Mouse (Mus musculus) gastrocnemius, postnatal 4 days (tissue): Measurements from ENCODE around the gene Arfip1. TPM values are rescaled to one million over a fixed set of nuclear protein-coding genes. Genes with fewer than 3 reads are reported as not detected.
"Not testable (repeated sequence)": the region's sequence is repeated elsewhere in the genome, so short reads cannot be mapped to it uniquely, and the experiment has no call there.

Experiments
- DNase-seq, 2 experiments: peaks; one replicate each; pipeline ENCODE4 v3.0.0; 2021 to 2022; ENCODE audit warnings: low spot score in 2 of 2, mixed read lengths in 2 of 2
- total RNA-seq, 2 experiments: library from RNA; stranded (reverse); gene quantifications; 2 replicates each; pipeline ENCODE4 v1.2.3; 2021

Gene Arfip1
- total RNA-seq, 2 experiments from 2014 or later: 32.3 to 40.5 TPM

DNA sequence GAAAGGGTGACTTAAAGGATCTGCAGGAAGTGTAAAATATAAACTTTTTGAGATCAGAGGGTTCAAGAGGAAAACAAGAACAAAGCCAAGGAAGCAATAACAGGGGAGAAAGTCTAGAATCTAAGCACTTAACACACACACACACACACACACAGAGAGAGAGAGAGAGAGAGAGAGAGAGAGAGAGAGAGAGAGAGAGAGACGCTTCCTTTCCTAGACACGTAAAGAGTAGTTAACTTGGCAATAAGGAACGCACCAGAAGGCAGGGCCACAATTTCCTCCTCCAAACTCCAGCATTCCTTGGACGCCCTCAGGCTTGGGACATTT is 766 bp downstream of the Arfip1 start:
- no peak for DNase-seq

DNA sequence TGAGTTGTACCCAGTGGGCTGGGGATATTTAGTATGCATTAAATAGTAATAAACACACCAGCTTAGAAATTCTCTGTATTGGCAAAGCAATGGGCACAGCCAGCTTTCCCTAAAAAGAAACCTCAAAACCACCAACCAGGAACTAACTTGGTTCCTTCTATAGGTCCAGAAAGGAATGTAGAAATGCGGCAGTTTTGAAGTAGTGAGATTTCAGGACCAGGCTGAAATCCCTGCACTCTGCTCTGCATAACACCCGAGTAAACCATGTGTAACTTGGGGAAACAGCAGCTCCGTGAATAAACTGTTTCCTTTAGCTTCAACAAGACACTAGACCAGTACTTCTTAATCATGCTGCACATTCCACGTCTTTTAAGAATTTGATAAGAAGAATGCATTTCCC is 1.7 kb downstream of the Arfip1 start:
- no peak for DNase-seq

DNA sequence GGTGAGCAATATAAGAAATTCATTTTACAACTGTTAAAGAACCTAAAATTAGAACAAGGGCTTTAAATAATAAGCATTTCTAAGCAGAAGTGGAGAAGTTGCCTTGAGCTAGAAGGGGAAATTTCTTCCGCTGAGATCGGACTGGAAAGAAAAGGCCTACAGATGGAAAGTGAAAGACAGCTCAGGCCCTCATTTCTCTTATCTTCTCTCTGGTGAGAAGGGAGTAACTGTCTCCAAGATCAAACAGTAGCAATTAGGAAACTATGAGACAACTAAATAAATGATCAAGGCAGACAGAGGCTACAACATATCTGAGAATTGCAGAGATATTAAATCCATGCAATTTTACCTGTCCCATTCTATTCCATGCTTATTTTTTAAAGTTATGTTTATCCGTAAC is 11.9 kb downstream of the Arfip1 start:
- no peak for DNase-seq

DNA sequence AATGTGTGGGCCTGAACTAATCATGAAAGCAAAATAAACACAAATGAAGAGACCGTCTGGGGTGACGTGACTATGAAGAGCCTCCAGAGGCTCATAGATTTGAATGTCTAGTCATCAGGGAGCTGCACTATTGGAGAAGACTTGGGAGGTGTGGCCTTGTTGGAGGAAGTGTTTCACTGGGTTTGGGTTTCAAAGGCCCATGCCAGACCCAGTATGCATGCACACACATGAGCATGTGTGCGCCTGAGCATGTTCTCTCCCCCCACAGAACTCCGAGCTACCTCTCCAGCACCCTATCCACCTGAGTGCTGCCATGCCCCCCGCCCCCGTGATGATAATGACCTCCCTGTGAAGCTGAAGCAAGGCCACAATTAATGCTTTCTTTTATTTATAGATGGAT is 12.8 kb downstream of the Arfip1 start:
- DNase-seq: no peak

DNA sequence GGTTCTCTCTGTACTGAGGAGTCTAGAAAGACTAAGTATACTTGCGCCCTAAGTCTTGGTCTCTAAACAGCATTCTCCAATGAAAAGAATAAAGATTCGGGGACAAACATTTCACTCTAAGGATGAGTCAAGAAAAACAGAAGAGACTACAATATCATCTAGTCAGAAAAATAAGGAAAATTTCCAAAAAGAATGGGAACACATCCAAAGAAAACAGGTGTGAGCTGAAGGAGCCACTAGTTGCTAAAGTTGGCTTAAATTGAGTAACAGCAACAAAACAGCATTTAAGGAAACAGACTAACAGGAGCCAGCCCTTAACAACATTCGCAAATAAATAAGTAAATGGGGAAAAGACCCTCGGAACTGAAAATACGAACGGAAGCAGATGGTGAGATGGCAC is 13.9 kb downstream of the Arfip1 start:
- DNase-seq: no peak

DNA sequence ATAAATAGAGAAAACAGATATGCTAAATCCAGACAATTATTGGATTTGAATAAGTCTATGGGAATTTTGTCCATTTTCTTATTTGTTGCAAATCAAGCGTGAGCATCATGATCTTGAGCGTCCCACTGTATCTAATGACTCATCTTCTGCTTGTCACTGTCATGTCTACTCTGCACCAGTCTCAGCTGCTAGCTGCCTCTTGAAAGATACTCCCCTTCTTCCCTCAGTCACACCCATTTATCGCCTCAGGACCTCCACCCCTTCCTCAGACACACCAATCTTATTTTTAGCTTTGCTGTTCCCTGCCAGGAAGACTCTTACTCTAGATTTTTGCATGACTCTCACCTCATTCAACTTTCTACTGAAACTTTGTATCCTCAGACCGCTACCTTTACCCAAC is 19.0 kb downstream of the Arfip1 start:
- DNase-seq: no peak

DNA sequence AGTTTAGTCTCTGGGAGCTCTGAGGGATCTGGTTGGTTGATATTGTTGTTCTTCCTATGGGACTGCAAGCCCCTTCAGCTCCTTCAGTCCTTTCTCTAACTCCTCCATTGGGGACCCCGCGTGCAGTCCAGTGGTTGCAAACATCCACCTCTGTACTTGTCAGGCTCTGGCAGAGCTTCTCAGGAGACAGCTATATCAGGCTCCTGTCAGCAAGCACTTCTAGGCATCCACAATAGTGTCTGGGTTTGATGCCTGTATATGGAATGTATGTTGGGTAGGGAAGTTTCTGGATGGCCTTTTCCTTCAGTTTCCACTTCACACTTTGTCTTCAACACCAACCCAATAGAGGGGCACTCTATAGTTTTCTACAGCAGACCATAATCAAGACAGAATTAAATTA is 19.5 kb downstream of the Arfip1 start:
- DNase-seq: not testable (repeated sequence)

DNA sequence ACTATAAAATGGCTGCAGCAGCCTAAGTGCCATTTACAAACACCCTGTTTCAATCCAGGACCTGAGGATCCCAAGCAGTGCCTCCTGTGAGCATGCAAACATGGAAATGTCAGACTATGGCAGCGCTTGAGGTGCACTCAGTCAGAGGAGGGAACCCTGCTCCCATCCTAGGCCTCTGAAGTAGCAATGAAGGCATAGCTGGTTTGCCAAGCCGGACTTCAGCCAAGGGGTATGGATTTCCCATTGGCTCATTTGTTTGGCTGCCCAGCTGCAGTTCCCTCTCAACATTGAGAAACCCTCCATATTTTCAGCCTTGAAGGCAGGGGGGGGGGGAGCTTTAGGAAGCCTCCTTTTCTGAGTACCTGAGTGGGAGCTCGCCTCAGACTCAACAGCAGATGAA is 24.1 kb downstream of the Arfip1 start:
- no peak for DNase-seq

DNA sequence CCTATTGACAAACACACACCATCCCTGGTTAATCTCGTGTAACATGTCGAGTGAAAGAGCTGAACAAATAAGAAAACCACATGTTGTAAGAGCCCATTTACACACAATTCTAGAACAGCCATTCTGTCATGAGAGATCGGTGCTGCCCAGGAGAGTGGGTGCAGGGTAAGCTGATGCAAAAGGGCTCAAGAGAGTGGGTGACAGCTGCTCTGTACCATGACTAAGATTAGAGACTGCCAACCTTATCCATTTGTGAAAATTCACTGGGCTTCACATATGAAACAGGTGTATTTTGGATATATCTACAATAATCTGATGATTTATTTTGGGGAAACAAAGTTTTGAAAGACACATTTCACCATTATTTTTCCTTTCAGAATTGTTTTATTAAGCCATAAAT is 26.6 kb downstream of the Arfip1 start:
- DNase-seq: no peak

DNA sequence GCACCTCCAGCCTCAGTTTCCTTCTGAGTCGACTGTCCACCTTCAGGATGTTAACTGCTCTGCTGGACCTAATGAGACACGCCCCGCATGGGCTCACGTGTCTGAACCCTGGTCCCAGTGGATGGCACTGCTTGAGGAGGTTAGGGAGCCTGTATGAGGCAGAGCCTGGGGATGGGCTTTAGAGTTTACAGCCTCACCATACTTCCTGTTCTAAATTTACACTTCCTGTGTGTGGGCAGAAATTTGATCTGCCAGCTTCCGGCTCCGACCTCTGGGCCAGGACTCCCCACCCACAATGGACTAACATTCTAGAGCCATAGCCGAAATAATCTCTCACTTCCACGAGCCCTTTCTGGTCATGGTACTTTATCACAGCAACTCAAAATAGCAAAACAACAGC is 35.2 kb downstream of the Arfip1 start:
- DNase-seq: no peak

DNA sequence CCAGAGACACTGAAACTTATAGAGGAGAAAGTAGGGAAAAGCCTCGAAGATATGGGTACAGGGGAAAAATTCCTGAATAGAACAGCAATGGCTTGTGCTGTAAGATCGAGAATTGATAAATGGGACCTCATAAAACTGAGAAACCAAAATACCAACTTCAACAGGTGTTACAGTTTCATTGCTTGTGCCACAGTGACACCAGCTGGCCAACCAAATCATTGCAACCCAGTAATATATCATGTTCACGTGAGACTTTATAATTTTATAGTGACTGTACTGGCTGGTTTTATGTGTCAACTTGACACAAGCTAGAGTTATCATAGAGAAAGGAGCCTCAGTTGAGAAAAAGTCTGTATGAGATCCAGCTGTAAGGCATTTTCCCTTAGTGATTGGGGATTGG is 40.0 kb downstream of the Arfip1 start:
- peak in 1 of 2 experiments; percentile 33 for DNase-seq

DNA sequence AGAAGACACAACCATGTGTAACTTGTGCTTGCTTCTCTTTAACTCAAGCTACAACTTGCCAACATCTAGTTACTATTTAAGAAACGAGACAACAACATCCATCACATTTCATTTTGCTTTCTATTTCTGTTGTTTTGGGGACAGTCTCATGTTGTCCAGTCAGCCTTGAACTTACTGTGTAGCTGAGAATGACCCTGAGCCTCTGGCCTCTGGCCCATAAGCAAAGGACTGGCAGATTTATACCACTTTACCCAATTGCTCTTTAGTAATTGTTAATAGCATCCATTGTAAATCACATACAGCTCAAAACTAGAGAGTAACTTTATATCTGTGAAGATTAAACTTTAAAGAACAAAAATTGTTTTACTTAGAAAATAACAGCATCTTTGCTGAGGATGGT is 40.5 kb downstream of the Arfip1 start:
- no peak for DNase-seq

DNA sequence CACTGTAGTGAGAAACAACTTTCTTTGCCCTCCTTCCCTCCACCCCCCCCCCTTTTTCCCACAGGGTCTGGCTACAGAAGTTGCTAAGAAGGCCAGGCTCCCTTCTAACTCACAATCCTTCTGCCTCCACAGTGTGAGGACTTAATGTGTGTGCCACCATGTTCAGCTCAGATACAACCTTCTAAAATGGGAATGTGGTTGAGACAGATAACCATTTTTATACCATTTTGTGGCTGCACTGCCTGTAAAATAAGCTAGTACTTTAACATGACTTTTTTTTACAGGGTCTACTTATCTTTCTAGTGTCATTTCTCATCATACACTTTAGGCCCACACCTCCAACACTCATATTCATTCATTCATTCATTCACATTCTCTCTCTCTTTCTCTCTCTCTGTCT is 41.8 kb downstream of the Arfip1 start:
- DNase-seq: no peak

DNA sequence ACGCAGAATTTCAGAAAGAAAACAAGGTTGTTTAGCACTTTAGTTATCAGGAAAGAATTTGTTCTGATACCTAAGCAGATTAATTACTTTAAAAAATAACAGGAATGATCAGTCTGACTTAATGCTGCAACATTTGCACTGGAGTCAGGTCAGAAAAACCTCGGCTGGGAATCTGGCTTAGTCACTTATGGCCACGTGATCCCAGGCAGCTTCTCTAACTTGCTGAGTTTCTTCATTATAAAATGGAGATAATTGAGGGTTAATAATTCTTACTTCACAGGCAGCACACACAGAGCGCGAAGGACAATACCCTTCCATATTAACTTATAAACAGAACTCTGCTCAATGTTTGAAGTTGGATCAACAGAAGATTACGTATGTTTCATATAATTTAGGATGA is 45.4 kb downstream of the Arfip1 start:
- no peak for DNase-seq

DNA sequence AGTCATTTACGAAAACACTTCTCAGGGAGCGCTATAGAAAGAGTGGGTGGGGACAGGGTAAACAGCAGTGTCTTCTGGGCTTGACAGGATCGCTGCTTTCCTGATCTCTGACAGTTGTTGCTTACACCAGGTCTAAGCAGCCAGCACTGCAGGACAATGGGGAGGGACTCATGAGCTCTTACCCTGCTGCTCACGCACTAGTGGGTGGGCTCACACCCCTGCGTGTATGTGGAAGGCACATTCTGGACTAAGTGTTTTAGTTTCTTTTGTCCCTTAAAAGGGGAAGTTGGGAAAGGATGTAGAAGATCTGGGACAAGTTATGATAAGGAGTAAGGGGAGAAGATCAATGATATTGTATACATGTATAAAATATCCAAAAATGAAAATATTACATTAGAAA is 49.2 kb downstream of the Arfip1 start:
- no peak for DNase-seq

DNA sequence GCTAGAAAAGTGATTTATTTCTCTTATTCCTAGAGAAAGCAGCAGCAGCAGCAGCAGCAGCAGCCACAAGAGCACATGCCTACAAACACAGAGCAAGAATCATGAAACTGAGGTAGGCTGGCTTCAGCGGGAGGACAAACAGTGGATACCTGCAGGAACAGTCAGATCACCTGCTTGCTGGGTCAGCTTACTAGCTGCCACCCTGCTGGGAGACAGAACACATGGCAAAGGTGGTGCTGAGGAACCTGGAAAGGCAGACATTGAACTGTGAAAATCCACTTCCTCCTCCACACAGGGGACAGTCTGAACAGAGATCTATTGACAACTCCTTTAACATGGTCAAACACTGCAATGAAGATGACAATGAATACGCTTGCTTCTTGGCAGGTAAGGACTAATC is 53.4 kb downstream of the Arfip1 start:
- no peak for DNase-seq

DNA sequence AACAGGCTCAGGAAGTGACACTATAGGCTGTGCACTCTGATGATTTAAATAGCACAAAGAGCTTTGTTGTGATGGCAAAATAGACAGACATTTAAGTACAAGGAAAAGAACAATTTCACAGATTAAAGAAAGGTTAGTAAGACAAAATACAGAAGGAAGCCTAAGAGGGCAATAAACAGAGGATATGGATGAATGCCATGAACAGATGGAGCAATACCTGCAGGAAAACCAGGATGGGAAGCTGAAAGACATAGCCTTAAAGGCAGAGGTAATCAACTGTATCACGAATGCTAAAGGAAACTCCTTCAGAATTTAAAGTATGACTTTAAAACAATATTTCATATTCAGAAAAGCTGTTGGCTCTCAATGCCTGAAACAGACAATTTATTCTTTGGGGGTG is 57.5 kb downstream of the Arfip1 start:
- DNase-seq: no peak

DNA sequence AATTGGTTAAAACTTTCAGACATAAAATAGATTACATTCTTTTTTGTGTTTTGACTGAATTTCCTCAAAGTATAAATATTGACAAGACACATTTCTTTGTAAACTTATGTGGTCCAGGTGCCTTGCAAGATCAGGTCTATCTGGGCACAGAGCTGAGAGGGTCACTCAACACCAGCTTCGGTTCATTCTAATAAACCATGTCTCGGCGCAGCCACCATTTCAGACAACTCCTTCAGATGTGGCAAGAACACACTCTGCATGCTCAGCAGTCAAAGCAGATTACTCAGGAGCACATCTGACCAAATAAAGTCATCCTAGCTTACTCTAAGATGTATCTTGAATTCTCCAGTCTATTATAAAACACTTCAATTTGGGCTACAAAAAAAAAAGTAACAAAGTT is 66.3 kb downstream of the Arfip1 start:
- no peak for DNase-seq

DNA sequence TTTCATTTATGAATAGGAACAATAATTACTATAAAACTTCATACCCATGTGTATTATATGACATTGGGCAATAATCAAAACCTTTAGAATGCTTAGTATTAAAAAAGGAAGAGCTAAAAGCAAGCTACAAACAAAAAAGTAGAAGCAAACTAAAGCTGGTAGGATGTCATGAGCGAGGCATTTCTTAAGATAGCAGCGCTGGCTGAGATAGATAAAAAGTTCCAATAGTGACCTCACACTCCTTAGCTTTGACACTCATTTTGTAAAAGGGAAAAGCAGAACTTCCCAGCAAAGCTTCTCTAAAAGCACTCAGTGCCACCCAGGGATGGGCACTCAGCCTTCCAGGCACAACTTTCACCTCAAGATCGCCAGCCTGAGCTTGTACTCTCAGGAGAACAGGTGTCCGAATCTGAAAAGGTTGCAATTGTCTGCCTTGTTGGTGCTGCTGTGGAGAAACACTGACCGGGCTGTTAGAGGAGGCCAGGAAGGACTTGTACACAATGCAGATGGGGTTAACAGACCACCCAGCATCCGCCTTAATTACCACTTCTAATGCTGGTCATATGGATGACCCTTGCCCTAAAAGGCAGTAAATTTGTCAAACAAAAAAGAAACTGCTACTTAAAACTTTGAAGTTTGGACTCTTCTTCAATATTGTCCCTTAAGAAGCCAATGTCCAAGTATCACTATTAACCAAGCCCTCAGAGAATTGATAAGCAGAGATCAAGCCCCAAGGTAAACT is 69.5 kb downstream of the Arfip1 start:
- DNase-seq: no peak

DNA sequence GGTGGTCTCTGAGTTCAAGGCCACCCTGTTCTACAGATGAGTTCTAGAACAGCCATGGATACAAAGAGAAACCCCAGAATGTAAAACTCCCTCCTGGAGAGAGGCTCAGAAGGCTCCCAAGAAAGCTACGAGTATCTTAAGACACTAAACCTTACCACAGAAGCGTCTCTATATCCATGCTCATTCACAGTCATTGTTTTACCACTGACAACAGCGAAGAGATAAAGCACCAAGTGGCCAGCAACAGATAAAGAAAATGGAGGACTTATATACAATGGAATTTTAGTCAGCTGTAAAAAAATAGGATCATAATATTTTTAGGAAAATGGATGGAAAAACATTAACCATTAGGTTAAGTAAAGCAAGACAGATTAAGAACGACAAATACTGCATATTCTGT is 77.2 kb downstream of the Arfip1 start:
- no peak for DNase-seq

DNA sequence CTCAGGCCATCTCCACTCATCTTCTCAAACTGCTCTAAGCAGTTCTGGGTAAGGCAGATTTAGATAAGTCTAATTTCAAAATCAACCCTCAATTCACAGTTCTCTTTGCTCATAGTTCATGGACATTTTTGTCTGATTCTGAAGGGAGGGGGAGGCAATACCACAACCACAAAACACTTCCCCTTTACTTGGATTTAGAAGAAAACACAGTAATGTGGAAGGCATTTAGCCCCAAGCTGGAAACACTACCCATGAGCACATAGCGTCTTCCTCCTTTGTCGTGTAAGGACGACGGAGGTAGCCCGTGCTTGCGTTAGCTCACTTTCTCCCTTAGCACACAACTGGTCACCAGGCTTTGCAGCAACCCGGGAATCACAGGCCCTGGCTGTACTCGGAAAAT is 78.1 kb downstream of the Arfip1 start:
- DNase-seq: no peak

DNA sequence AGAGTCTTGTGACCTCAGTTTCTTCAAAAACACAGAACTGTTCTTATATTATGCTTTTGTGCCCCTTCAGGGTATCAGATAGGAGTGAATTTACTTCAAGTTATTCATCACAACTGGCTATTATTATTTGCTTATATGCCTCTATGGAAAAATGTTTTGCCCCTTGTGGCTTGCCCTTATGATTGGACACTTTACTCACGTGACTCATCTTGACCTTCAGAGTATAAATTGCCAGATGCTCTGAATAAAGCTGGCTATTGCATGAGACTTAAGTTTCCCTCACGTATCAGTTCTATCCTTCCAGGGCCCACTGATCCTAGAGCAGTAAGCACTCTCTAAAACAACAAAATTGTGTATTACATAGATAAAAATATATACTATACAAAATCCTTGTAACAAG is 80.3 kb downstream of the Arfip1 start:
- no peak for DNase-seq

DNA sequence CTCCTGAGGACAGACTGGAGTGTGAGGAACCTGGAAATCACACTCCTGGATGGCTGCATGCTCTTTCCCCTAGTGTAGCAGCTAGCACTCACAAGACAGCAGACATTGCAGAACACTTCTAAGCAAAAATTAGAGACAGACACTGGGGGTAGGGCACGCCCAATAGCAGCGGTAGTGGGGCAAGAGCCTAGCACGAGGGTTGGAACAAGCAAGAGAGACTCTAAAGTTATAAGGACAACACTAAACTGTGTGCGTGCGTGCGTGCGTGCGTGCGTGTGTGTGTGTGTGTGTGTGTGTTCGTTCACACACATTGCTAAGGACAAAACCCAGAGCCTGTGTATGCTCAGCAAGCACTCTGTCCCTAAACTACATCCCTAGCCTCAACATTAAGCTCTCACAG is 81.9 kb downstream of the Arfip1 start:
- no peak for DNase-seq

DNA sequence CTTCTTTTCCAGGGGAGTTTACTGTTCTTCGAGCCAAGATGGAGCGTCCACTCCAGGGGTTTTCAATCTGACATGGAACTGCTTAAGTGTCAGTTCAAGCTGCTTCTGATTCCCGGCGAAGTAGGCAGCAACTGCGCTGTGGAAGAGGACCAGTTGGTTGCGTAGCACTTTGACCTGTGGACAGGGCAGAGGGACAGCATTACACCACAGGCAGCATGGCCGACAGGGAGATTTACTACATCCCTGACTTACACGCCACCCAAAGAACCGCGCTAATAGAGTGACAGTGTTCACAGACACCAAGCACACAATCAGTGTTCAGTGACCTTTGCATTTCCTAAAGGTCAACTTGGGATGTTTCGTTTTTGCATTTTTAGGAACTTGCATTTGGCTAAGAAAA is 84.7 kb downstream of the Arfip1 start:
- DNase-seq: no peak
